Mouse (Mus musculus) urinary bladder, postnatal 25 days (tissue): ENCODE data around the gene Mdfi.

Experiments used
- DNase-seq: peaks from one replicate; pipeline ENCODE4 v3.0.0; 2022; ENCODE audit warnings: low spot score

Mdfi gene

GRCm38 (mm10) chr17:47765986-47766385, 68.5 kb downstream of the Mdfi start:
- DNase-seq, result no peak
